Mouse (Mus musculus) heart, adult 11 months (tissue): ENCODE data around the gene Rinl.

Experiments used
- DNase-seq: peaks from one replicate; pipeline ENCODE4 v3.0.0; 2022

The Rinl gene

GRCm38 (mm10) chr7:28810107-28811066, 21.6 kb downstream of the Rinl start:
- DNase-seq: peak; percentile 100

- peak; percentile 99 for DNase-seq
These were observed 22.5 kb downstream of the Rinl start for GRCm38 (mm10) chr7:28811228-28811627.

- DNase-seq: no peak
These were observed 23.0 kb downstream of the Rinl start for GRCm38 (mm10) chr7:28811640-28812275.

- no peak for DNase-seq
These were observed 23.7 kb downstream of the Rinl start for GRCm38 (mm10) chr7:28812436-28812835.

GRCm38 (mm10) chr7:28812949-28813348, 24.2 kb downstream of the Rinl start:
- no peak for DNase-seq

- DNase-seq: no peak
These were observed 25.7 kb downstream of the Rinl start for GRCm38 (mm10) chr7:28814306-28815034.

GRCm38 (mm10) chr7:28815230-28815629, 26.5 kb downstream of the Rinl start:
- no peak for DNase-seq

- DNase-seq: peak; percentile 95
These were observed 27.4 kb downstream of the Rinl start for GRCm38 (mm10) chr7:28816201-28816600.

- no peak for DNase-seq
These were observed 28.2 kb downstream of the Rinl start for GRCm38 (mm10) chr7:28816920-28817319.

GRCm38 (mm10) chr7:28817524-28817923, 28.8 kb downstream of the Rinl start:
- no peak for DNase-seq

- DNase-seq: no peak
These were observed 29.2 kb downstream of the Rinl start for GRCm38 (mm10) chr7:28817957-28818356.

- peak; percentile 93 for DNase-seq
These were observed 29.7 kb downstream of the Rinl start for GRCm38 (mm10) chr7:28818436-28818835.

- DNase-seq: no peak
These were observed 30.2 kb downstream of the Rinl start for GRCm38 (mm10) chr7:28818861-28819452.

GRCm38 (mm10) chr7:28819571-28819970, 30.8 kb downstream of the Rinl start:
- DNase-seq: no peak

- DNase-seq: peak; percentile 98
These were observed 31.8 kb downstream of the Rinl start for GRCm38 (mm10) chr7:28820358-28821260.

GRCm38 (mm10) chr7:28821261-28821831, 32.6 kb downstream of the Rinl start:
- peak; percentile 98 for DNase-seq

GRCm38 (mm10) chr7:28822556-28822955, 33.8 kb downstream of the Rinl start:
- DNase-seq: no peak

- no peak for DNase-seq
These were observed 34.5 kb downstream of the Rinl start for GRCm38 (mm10) chr7:28822993-28823903.

- DNase-seq: no peak
These were observed 35.2 kb downstream of the Rinl start for GRCm38 (mm10) chr7:28823932-28824331.

- DNase-seq: peak; percentile 99
These were observed 36.3 kb downstream of the Rinl start, which contains the start of gene Ech1 for GRCm38 (mm10) chr7:28824941-28825685. Ech1 (plus strand) TSS chr7:28825217.
